Mouse (Mus musculus) thymus, adult 2 months (tissue): ENCODE measurements at regions not wholly inside any gene's neighbourhood (a gene's known extent, or its start where the extent isn't known, plus 50 kb on each side); places are given as distances from the start of the nearest gene placed in this dataset.

ENCODE experiments used
- DNase-seq: peaks from one replicate; pipeline ENCODE4 v3.0.0; 2021
- H3K27ac ChIP-seq: fragments of 200-500 bp; 2 replicates; pipeline ENCODE4 v1.5.1; 2012; ENCODE audit warnings: low read length, control low read depth; ENCODE audit not compliant: control insufficient read depth, insufficient read depth
- H3K27me3 ChIP-seq: fragments of 200-500 bp; 2 replicates; pipeline ENCODE4 v1.6.1; 2012; ENCODE audit warnings: mild to moderate bottlenecking, low read length, moderate library complexity, mixed read lengths; ENCODE audit not compliant: control insufficient read depth, insufficient read depth
- H3K36me3 ChIP-seq: fragments of 200-500 bp; 2 replicates; pipeline ENCODE4 v1.6.1; 2012; ENCODE audit warnings: mild to moderate bottlenecking, low read length, moderate library complexity; ENCODE audit not compliant: control insufficient read depth, insufficient read depth
- H3K4me1 ChIP-seq: fragments of 200-500 bp; replicated peaks from 2 replicates; pipeline ENCODE4 v1.6.1; 2012; ENCODE audit warnings: low read length; ENCODE audit not compliant: control insufficient read depth, insufficient read depth
- H3K4me3 ChIP-seq: fragments of 200-500 bp; 2 replicates; pipeline ENCODE4 v1.5.1; 2012; ENCODE audit warnings: mild to moderate bottlenecking, low read length, control low read depth, moderate library complexity; ENCODE audit not compliant: control insufficient read depth, insufficient read depth
- CTCF ChIP-seq: fragments of 200-500 bp; IDR thresholded peaks from 2 replicates; pipeline ENCODE4 v1.5.1; 2012; ENCODE audit warnings: mild to moderate bottlenecking, control low read depth, low read length, moderate library complexity, borderline replicate concordance; ENCODE audit not compliant: control insufficient read depth, poor library complexity, insufficient read depth; ENCODE audit errors: extremely low read depth
- POLR2A ChIP-seq: fragments of 200-500 bp; IDR thresholded peaks from 2 replicates; pipeline ENCODE4 v1.6.1; 2012; ENCODE audit warnings: mild to moderate bottlenecking, low read length, control low read depth, moderate library complexity; ENCODE audit not compliant: control insufficient read depth, poor library complexity, insufficient read depth; ENCODE audit errors: extremely low read depth
- WGBS: fragments of 180-500 bp; shearing (Covaris S2); methylation state at CpG from one replicate; pipeline ENCODE4 v1.1.7; 2018; 5-methylcytosine and 5-hydroxymethylcytosine counted together

DNA sequence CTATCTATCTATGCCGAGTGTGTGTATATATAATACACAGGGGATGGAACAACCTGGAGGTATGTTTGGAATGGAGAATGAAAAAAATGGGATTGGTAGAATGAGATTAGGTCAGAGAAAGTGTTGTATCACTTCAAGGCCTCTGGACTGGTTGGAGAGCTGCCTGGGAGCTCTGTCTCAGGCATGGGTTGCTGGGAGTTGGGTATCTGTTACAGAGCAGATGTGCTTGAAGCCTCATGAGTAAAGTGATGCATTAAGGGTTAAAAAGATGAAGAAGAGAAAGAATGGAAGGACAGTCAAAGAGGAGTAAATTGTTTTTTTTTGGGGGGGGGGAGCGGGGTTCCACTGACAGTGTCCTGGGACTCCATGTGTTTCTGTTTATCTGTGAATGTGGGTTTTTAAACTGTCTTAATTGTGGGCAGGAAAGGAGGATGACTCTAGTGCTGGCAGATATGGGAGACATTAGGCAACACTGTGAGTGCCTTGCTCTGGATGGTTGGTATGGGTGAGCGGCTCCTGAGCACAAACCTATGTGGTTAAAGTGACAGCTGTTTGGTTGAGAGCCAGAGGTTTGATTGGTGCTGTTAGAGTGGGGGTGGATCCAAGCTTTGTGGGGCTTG, 611.8 kb upstream of the Fam160b2 start:
- TF ChIP-seq POLR2A (no peak), CTCF (no peak)
- Histone ChIP-seq H3K4me3 (no peak overlapping the region), H3K4me1 (no peaks in the 10 kb centered on the region), H3K27me3 (no peaks in the 10 kb centered on the region), H3K27ac (no peak overlapping the region), H3K36me3 (no peaks in the 10 kb centered on the region)
- 62% methylated on average over 3 of the region's 3 CpGs for WGBS
- DNase-seq, result no peak

DNA sequence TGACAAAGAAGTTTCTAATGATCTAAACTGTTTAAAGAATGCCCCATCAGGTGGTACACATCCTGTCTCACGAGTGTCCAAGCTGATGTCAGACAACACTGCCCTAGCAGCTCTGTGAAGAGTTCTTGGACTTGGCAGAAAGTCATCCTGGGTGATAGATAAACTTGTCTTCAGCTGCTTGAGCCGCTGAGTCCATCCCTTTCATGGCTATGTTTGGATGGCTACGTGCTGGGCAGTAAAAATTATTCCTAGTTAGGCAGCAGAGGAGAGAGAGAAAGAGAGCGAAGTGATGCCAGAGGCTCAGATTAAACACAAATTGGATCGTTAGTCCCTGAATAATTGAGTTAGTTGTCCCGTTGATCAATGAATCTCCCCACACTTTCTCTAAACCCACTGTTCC, 603.8 kb upstream of the Fam160b2 start:
- Histone ChIP-seq H3K27me3 (no peaks in the 10 kb centered on the region), H3K27ac (no peak overlapping the region), H3K4me1 (no peaks in the 10 kb centered on the region), H3K4me3 (no peak overlapping the region), H3K36me3 (no peaks in the 10 kb centered on the region)
- no peak for TF ChIP-seq CTCF
- DNase-seq, result no peak
- WGBS, result 89% methylated on average over 6 of the region's 6 CpGs

DNA sequence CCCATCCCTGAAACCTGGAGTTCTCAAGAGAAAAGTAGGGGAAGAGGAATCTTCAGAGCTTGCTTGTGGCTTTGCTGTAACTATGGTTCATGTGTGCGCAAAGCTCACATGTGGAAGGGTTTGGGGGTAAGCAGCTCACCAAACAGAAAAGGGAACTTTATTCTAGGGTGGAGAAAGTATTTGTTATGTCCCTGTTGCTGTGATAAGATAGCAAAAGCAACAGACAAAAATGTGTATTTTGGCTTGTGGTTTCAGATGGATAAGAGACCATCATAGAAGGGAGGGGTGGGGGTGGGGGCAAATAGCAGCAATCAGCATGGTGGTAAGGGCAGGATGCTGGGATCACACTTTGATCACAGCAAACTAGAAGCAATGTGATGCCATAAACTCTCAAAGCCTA, 601.3 kb upstream of the Fam160b2 start:
- H3K27me3 ChIP-seq, result no peaks in the 10 kb centered on the region
- H3K36me3 ChIP-seq, result no peaks in the 10 kb centered on the region
- no peak for TF ChIP-seq POLR2A
- no peak for TF ChIP-seq CTCF
- no peak for DNase-seq
- H3K4me3 ChIP-seq, result no peak overlapping the region
- 73% methylated on average over 1 of the region's 1 CpGs for WGBS
- no peak overlapping the region for H3K27ac ChIP-seq
- no peaks in the 10 kb centered on the region for H3K4me1 ChIP-seq

DNA sequence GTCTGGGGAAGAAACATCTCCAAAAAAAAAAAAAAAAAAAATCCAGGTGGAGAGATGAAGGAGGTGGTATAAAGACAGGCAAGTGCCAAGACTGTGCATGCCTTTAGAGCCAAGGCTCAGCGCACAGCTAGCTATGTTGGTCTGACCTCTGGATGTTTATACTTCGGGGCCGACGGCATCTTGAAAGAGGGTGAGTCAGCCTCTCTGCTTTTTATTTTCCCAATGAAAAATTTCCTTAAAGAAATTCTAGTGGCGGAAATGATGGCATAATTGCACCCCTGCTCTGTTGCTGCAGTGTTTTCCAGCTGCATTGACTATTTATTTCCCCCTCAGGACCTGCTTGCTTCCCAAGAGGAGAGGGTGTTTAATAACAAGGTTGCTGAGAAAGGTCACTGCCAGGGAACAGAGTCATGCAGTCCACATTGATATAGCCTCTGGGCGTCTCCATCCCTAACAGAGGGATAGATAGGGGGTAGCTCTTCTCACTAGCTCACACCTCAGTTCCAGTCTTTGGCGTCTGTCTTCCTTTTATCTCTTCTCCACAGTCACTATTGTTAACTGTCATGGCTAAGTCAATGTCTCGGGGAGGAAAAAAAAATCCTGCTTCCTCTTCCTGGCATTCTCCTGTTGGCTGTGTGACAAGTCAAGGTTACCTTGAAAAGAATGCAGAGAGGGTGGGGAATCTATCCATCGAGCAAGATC, 599.7 kb upstream of the Fam160b2 start:
- WGBS, result 86% methylated on average over 9 of the region's 9 CpGs
- H3K27me3 ChIP-seq, result no peaks in the 10 kb centered on the region
- H3K4me1 ChIP-seq, result no peaks in the 10 kb centered on the region
- TF ChIP-seq POLR2A (no peak), CTCF (no peak)
- no peak overlapping the region for H3K4me3 ChIP-seq
- no peak for DNase-seq
- H3K36me3 ChIP-seq, result no peaks in the 10 kb centered on the region
- no peak overlapping the region for H3K27ac ChIP-seq

DNA sequence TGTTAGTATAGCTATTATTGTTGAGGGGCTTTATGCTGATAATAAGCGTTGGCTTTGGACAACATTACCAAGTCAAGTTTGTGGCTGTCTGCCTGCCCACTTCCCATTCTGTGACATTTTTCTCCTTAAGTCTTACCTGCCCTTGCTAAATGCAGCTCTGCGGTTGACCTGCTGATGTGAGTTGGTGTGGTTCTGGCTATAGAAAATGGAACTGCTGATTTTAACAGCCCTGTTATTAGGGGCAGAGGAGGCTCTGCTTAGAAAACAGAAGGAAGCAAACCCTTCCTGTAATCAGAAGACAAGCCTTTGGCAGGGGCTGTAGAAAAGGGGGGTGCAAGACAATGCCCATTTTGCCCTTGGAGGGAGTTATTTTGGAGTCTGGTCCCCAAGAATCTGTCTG, 594.6 kb upstream of the Fam160b2 start:
- no peak for DNase-seq
- no peak overlapping the region for H3K4me3 ChIP-seq
- H3K4me1 ChIP-seq, result no peaks in the 10 kb centered on the region
- TF ChIP-seq CTCF (no peak), POLR2A (no peak)
- H3K27me3 ChIP-seq, result no peaks in the 10 kb centered on the region
- H3K36me3 ChIP-seq, result no peaks in the 10 kb centered on the region
- no peak overlapping the region for H3K27ac ChIP-seq
- WGBS, result 31% methylated on average over 2 of the region's 2 CpGs

DNA sequence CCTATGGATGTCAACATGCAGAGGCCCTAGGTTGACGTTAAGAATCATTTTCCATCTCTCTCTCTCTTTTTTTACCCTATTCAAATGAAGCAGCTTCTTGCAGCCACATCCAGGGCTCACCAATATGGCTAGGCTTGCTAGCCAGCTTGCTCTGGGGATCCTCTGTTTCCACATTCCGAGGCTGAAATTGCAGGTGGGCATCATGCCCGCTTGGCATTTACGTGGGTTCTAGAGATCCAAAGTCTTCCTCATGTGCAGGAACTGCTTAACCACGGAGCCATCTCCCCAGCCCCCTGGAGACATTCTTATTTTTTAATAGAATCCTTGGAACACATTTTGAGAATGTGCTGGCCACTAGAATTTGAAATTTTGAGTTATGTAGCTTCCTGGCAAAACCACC, 592.9 kb upstream of the Fam160b2 start:
- TF ChIP-seq POLR2A (no peak), CTCF (no peak)
- Histone ChIP-seq H3K4me1 (no peaks in the 10 kb centered on the region), H3K36me3 (no peaks in the 10 kb centered on the region), H3K4me3 (no peak overlapping the region), H3K27ac (no peak overlapping the region), H3K27me3 (no peaks in the 10 kb centered on the region)
- DNase-seq, result no peak
- 64% methylated on average over 5 of the region's 5 CpGs for WGBS
